Mouse (Mus musculus) kidney, postnatal 0 days (tissue): ENCODE data around the gene Flot1. TPM values are rescaled to one million over a fixed set of nuclear protein-coding genes. Genes with fewer than 3 reads are reported as not detected.

Experiments used
- ATAC-seq: fragments of 200-750 bp; cut with Nextera tagmentation; replicated peaks from 2 replicates; pipeline ENCODE4 v1.8.0; 2017; ENCODE audit warnings: low read depth, moderate number of reproducible peaks, moderate TSS enrichment, moderate library complexity; ENCODE audit not compliant: low FRiP score
- DNase-seq: peaks from one replicate; pipeline ENCODE4 v3.0.0-alpha.2; 2016; ENCODE audit warnings: low spot score
- H3K27ac ChIP-seq: fragments of 300-500 bp; sonication (generic); 2 replicates; pipeline ENCODE4 v1.5.1; 2014; ENCODE audit warnings: mild to moderate bottlenecking
- H3K27me3 ChIP-seq: fragments of 300-500 bp; sonication (generic); 2 replicates; pipeline ENCODE4 v1.6.1; 2014; ENCODE audit warnings: low read length, mixed read lengths; ENCODE audit not compliant: insufficient read depth
- H3K36me3 ChIP-seq: fragments of 300-500 bp; sonication (generic); 2 replicates; pipeline ENCODE4 v1.6.1; 2014; ENCODE audit warnings: low read length, mixed read lengths; ENCODE audit not compliant: insufficient read depth
- H3K4me1 ChIP-seq: fragments of 300-500 bp; sonication (generic); replicated peaks from 2 replicates; pipeline ENCODE4 v1.6.1; 2014; ENCODE audit warnings: antibody characterized with exemption, low read length, mixed read lengths; ENCODE audit not compliant: insufficient read depth
- H3K4me2 ChIP-seq: fragments of 300-500 bp; sonication (generic); 2 replicates; pipeline ENCODE4 v1.6.1; 2014; ENCODE audit warnings: mild to moderate bottlenecking, low read length, moderate library complexity, mixed read lengths
- H3K4me3 ChIP-seq: fragments of 300-500 bp; sonication (generic); replicated peaks from 2 replicates; pipeline ENCODE4 v1.5.1; 2014; ENCODE audit warnings: low read depth, low read length
- H3K9ac ChIP-seq: fragments of 300-500 bp; sonication (generic); 2 replicates; pipeline ENCODE4 v1.6.1; 2014; ENCODE audit warnings: low read depth, low read length
- H3K9me3 ChIP-seq: fragments of 300-500 bp; sonication (generic); replicated peaks from 2 replicates; pipeline ENCODE4 v1.6.1; 2016; ENCODE audit warnings: low read length, inconsistent platforms, mixed read lengths
- CTCF ChIP-seq: IDR thresholded peaks from 2 replicates; pipeline ENCODE4 v1.5.1; 2016; ENCODE audit warnings: antibody characterized with exemption, low read depth, mild to moderate bottlenecking, moderate library complexity
- WGBS: fragments of 180-500 bp; shearing (Covaris S2); extraction: QIAGEN DNeasy Blood & Tissue Kit; methylation state at CpG from one replicate; pipeline ENCODE4 v1.1.7; 2014; 5-methylcytosine and 5-hydroxymethylcytosine counted together
- microRNA-seq: library from miRNA; unstranded; fragments of <30 nt; microRNA quantifications from one replicate; pipeline ENCODE4, GENCODE M21; 2016
- polyA plus RNA-seq: library from polyadenylated mRNA; unstranded; fragments of >200 nt; fragmentation: Nextera tagmentation; extraction: Ambion mirVana; gene quantifications from 2 replicates; pipeline ENCODE4 v1.2.1, GENCODE M21; 2015

The Flot1 gene
- polyA plus RNA-seq, 1 experiment from 2014 or later = 52.2 TPM

GRCm38 (mm10) chr17:35870151-35870883 lies 47.3 kb downstream of the Flot1 start:
- no peak for TF ChIP-seq CTCF
- Histone ChIP-seq H3K9ac (peak overlapping the region; percentile 78; the same call in 1 of the 2 replicates), H3K9me3 (no peaks in the 10 kb centered on the region), H3K27ac (peak overlapping the region; percentile 96), H3K36me3 (0 out of 2 replicates have a peak, but pooled peaks cover 4% of the 10 kb centered on the region), H3K27me3 (no peaks in the 10 kb centered on the region), H3K4me2 (peak overlapping the region; percentile 94), H3K4me1 (peaks cover 22% of the 10 kb centered on the region), H3K4me3 (peak overlapping the region; percentile 61)
- no peak; the same call in 1 of the 2 replicates for ATAC-seq
- peak; percentile 67 for DNase-seq
- WGBS = 43% methylated on average over 9 of the region's 9 CpGs

- Histone ChIP-seq H3K27ac (peak overlapping the region; percentile 96), H3K4me2 (peak overlapping the region; percentile 94), H3K9me3 (no peaks in the 10 kb centered on the region), H3K4me3 (peak overlapping the region; percentile 61; the same call in 1 of the 2 replicates), H3K9ac (0 out of 2 replicates have a peak overlapping the region, but pooled peaks have one; percentile 78), H3K27me3 (no peaks in the 10 kb centered on the region), H3K36me3 (0 out of 2 replicates have a peak, but pooled peaks cover 4% of the 10 kb centered on the region), H3K4me1 (peaks cover 22% of the 10 kb centered on the region)
- ATAC-seq (no peak), DNase-seq (no peak)
- TF ChIP-seq CTCF = peak; percentile 64
- 73% methylated on average over 8 of the region's 8 CpGs for WGBS
Observed at GRCm38 (mm10) chr17:35870884-35871696, 48.1 kb downstream of the Flot1 start.

DNA sequence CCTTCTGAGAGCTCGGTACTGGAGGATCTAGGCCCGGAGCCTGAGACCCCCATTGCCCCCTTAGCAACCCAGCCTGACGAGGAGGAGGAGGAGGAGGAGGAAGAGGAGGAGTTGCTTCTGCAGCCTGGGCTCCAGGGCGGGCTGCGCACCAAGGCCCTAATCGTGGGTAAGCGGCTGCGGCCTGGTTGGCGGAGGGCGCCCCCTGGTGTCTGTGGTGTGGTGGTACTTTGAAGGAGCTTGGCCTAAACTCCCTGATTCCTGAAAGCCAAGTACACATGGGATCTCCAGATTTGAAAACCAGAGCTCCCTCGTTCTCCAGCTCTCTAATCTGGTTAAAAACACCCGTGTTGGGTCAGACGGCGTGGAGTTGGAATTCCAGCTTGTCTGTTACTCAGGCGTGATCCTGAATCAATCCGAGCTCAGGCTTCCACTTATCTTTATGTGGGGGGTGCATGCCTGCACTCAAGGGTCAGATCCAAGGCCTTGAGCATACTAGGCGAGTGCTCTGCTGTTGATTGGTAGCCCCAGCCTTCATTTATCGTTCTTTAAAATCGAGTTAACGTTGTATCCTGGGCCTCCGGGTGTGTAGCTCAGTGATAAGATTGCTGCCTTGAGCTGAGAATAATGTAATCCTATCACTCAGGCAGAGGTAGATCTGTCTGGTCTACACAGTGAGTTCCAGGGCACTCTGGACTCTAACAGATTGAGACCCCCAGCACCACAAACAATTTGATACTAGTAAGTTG lies 50.9 kb downstream of the Flot1 start:
- DNase-seq (peak; percentile 88), ATAC-seq (peak; percentile 52)
- Histone ChIP-seq H3K4me1 (0 out of 2 replicates have a peak, but pooled peaks cover 8% of the 10 kb centered on the region), H3K9ac (peak overlapping the region; percentile 19; the same call in 1 of the 2 replicates), H3K27me3 (no peaks in the 10 kb centered on the region), H3K36me3 (0 out of 2 replicates have a peak, but pooled peaks cover 4% of the 10 kb centered on the region), H3K4me2 (peak overlapping the region; percentile 33; the same call in 1 of the 2 replicates), H3K27ac (no peak overlapping the region), H3K9me3 (no peaks in the 10 kb centered on the region), H3K4me3 (no peak overlapping the region)
- peak; percentile 96 for TF ChIP-seq CTCF
- WGBS = 29% methylated on average over 21 of the region's 21 CpGs

DNA sequence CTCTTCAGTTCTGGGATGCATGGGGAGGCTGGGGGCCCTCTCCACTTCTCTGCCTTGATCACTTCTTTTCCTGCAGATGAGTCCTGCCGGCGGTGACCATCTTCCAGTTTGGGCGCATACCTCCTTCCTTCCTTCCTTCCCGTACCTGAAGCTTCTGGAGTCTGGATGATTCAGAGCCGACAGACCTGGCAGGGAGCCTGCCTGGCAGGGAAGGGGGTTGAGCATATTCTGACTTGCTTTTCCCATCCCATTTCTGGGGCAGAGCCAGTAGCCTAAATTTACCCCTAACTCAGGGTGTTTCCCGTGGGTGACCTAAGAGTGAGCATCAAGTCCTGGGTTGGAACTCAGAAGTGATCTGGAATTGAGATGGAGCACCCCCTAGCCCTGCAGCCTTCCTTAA lies 51.7 kb downstream of the Flot1 start:
- Histone ChIP-seq H3K4me2 (no peak overlapping the region), H3K27ac (no peak overlapping the region), H3K4me1 (0 out of 2 replicates have a peak, but pooled peaks cover 6% of the 10 kb centered on the region), H3K9ac (no peak overlapping the region), H3K27me3 (no peaks in the 10 kb centered on the region), H3K4me3 (no peak overlapping the region), H3K9me3 (no peaks in the 10 kb centered on the region), H3K36me3 (0 out of 2 replicates have a peak, but pooled peaks cover 4% of the 10 kb centered on the region)
- no peak for DNase-seq
- WGBS = 78% methylated on average over 6 of the region's 6 CpGs
- no peak for TF ChIP-seq CTCF
- ATAC-seq = no peak

- Histone ChIP-seq H3K4me2 (peak within 1 kb of the TSS; percentile 85), H3K4me1 (no peaks in the 10 kb centered on the region; the same call in 1 of the 2 replicates), H3K36me3 (peaks cover 27% of the 10 kb centered on the region; the same call in 1 of the 2 replicates), H3K9ac (peak within 1 kb of the TSS; percentile 84), H3K4me3 (peak within 1 kb of the TSS; percentile 97), H3K9me3 (no peaks in the 10 kb centered on the region), H3K27me3 (no peaks in the 10 kb centered on the region), H3K27ac (peak within 1 kb of the TSS; percentile 69)
- peak; percentile 97 for DNase-seq
- TF ChIP-seq CTCF = peak; percentile 83
- ATAC-seq = peak; percentile 92
- WGBS = 5% methylated on average over 66 of the region's 66 CpGs
Observed at GRCm38 (mm10) chr17:35879245-35880057, 56.4 kb downstream of the Flot1 start, which contains the start of gene Dhx16. Dhx16 (plus strand) TSS chr17:35879819.

Small RNA genes within 50 kb of the gene (microRNA-seq; reads per million reads assigned to microRNA genes)
- gene Gm28033 = 1.4 reads per million

Other genes with a start within 250 kb of the Flot1 start
- 4.2 and 5.0 TPM in 2 replicates for gene Sfta2, start 221.7 kb upstream of the Flot1 start, polyA plus RNA-seq
- not detected in 2 replicates for gene Gm9573, start 196.6 kb upstream of the Flot1 start, polyA plus RNA-seq
- gene Mucl3, start 179.5 kb upstream of the Flot1 start, polyA plus RNA-seq = 0.11 and 0.13 TPM in 2 replicates
- gene Vars2, start 155.6 kb upstream of the Flot1 start, polyA plus RNA-seq = 12.7 and 13.5 TPM in 2 replicates
- gene Gtf2h4, start 149.5 kb upstream of the Flot1 start, polyA plus RNA-seq = 35.6 and 36.5 TPM in 2 replicates
- gene Ddr1, start 118.6 kb upstream of the Flot1 start, polyA plus RNA-seq = 89.1 and 94.3 TPM in 2 replicates
- gene Ier3, start 1.5 kb upstream of the Flot1 start, polyA plus RNA-seq = 83.6 and 93.1 TPM in 2 replicates
- 503 and 575 TPM in 2 replicates for gene Tubb5, start 15.1 kb downstream of the Flot1 start, polyA plus RNA-seq
- 5.4 and 5.6 TPM in 2 replicates for gene Mdc1, start 18.3 kb downstream of the Flot1 start, polyA plus RNA-seq
- gene Nrm, start 38.1 kb downstream of the Flot1 start, polyA plus RNA-seq = 36.9 and 44.6 TPM in 2 replicates
- gene Ppp1r18, start 42.4 kb downstream of the Flot1 start, polyA plus RNA-seq = 16.2 and 17.2 TPM in 2 replicates
- gene Dhx16, start 56.6 kb downstream of the Flot1 start, polyA plus RNA-seq = 29.2 and 33.3 TPM in 2 replicates
- 36.6 and 39.1 TPM in 2 replicates for gene 2310061I04Rik, start 74.2 kb downstream of the Flot1 start, polyA plus RNA-seq
- gene Atat1, start 86.8 kb downstream of the Flot1 start, polyA plus RNA-seq = 28.4 and 36.9 TPM in 2 replicates
- gene Mrps18b, start 93.2 kb downstream of the Flot1 start, polyA plus RNA-seq = 88.4 and 94.7 TPM in 2 replicates
- 28.8 and 29.7 TPM in 2 replicates for gene Ppp1r10, start 93.2 kb downstream of the Flot1 start, polyA plus RNA-seq
- gene Abcf1, start 146.5 kb downstream of the Flot1 start, polyA plus RNA-seq = 78.6 and 90.2 TPM in 2 replicates
- gene Gnl1, start 156.6 kb downstream of the Flot1 start, polyA plus RNA-seq = 38.2 and 43.7 TPM in 2 replicates
- 27.9 and 29.3 TPM in 2 replicates for gene Prr3, start 157.0 kb downstream of the Flot1 start, polyA plus RNA-seq
- 1.3 and 1.7 TPM in 2 replicates for gene H2-T24, start 197.3 kb downstream of the Flot1 start, polyA plus RNA-seq
- gene H2-T23, start 209.6 kb downstream of the Flot1 start, polyA plus RNA-seq = 14.2 and 16.1 TPM in 2 replicates
- 16.4 and 18.6 TPM in 2 replicates for gene H2-T22, start 219.5 kb downstream of the Flot1 start, polyA plus RNA-seq
- gene Gm6034, start 219.7 kb downstream of the Flot1 start, polyA plus RNA-seq = not detected in 2 replicates
- 0.13 and 0.22 TPM in 2 replicates for gene Gm11127, start 235.1 kb downstream of the Flot1 start, polyA plus RNA-seq